13 mouse cellular contexts compared by ENCODE assay signal in the genomic region with DNA sequence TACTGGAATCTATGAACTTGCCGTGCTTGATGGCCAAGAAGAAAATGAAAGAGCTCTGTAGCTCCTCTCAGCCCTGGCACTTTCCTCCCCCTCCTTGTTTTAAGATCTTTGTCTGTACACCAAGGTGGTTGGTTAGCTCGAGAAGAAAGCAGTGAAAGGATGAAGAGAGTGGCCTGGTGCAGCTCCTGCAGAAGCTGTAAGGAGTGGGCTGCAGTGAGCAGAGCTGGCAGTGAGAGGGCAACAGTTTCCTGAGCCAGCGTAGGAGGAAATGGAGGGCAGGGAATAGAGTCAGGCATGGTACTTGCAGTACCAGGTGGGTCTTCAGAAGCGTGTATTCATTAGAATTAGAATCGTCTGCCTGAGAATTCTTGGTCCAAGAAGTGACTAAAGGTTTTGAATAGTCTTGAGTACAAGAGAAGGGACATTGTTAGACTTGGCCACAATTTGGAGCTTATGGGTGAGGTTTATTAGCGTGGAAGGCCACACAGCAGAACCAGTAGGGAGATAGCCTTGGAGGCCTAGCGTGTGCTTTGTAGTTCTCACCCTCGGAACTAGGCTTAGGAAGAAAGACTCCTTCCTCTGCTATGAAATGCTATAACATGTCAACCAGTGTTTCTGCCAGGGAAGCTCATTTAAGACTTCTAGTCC.
"Had no signal": no experiment of that assay in that cellular context is flagged by ENCODE, and none has a peak within 500 bp of the region (broad histone marks: within the 10 kb centered on the region; RNA-seq: fewer than 3 reads in every experiment).

No protein-coding gene starts in this region.

- ATAC-seq: intestine, embryonic 15.5 days had no signal

- H3K4me3 ChIP-seq: intestine, embryonic 15.5 days; kidney, embryonic 15.5 days; limb, embryonic 12.5 days; lung, embryonic 15.5 days; myocyte; neural tube, embryonic 15.5 days had no signal

- H3K9me3 ChIP-seq: intestine, embryonic 15.5 days; kidney, embryonic 15.5 days; limb, embryonic 12.5 days; lung, embryonic 15.5 days; neural tube, embryonic 15.5 days had no signal

- H3K27me3 ChIP-seq: intestine, embryonic 15.5 days; kidney, embryonic 15.5 days; limb, embryonic 12.5 days; lung, embryonic 15.5 days; neural tube, embryonic 15.5 days had no signal

- H3K36me3 ChIP-seq: intestine, embryonic 15.5 days had no signal

- H3K4me1 ChIP-seq: intestine, embryonic 15.5 days; kidney, embryonic 15.5 days; limb, embryonic 12.5 days; lung, embryonic 15.5 days; neural tube, embryonic 15.5 days had no signal

- H3K9ac ChIP-seq: intestine, embryonic 15.5 days; kidney, embryonic 15.5 days; limb, embryonic 12.5 days; lung, embryonic 15.5 days; neural tube, embryonic 15.5 days had no signal

- DNase-seq: kidney, adult 18-20 months; kidney, postnatal 14 days; lung, postnatal 14 days; midbrain, embryonic 14.5 days; thymus, postnatal 25 days had no signal

- H3K4me2 ChIP-seq: intestine, embryonic 15.5 days; kidney, embryonic 15.5 days; limb, embryonic 12.5 days; lung, embryonic 15.5 days; neural tube, embryonic 15.5 days had no signal

- H3K27ac ChIP-seq: intestine, embryonic 15.5 days; kidney, embryonic 15.5 days; limb, embryonic 12.5 days; lung, embryonic 15.5 days; macrophage; neural tube, embryonic 15.5 days; stomach, postnatal 0 days had no signal
